Mouse (Mus musculus): Measurements from ENCODE around the gene Gm21060. TPM values are rescaled to one million over a fixed set of nuclear protein-coding genes. Genes with fewer than 3 reads are reported as not detected.
"Not testable (repeated sequence)": the region's sequence is repeated elsewhere in the genome, so short reads cannot be mapped to it uniquely, and the experiment has no call there.

The Gm21060 gene
- polyA plus RNA-seq, 1 experiment from 2014 or later: not detected

DNA sequence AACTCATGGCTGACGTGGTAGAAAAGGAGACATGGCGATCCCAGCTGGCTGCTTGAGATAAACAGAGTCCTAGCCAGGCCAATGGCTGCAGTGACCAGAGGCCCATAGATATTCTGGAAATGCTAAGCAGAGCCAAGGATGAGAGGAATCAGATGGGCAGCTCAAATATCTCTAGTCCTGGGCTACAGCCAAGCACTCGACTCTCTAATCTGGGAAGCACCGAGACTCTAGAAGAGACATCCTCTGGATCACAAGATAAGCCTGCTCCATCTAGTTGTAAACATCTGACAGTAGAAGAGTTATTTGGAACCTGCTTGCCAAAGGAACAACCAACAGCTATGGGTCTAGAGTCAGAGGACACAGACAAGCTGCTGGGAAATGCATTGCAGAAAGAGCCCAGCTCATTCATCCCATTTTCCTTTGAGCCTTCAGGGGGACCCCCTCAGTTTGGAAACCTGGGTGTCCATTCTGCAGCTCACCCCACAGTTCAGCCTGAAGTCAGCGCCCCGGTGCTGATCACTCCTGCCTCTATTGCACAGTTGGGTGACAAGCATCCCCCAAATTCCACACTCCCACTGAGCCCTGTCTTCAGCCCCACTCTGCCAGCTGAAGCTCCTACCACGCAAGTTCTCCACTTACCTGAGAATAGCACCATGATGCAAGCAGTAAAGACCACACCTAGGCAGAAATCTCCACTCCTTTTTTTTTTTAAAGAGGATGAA is 40.5 kb downstream of the Gm21060 start:
- Histone ChIP-seq H3K4me2 (ENCODE audit: low read depth, low read length) (no peak overlapping the region), H3K27ac (replicated peaks; ENCODE audit: low read depth, low read length) (no peak overlapping the region), H3K27me3 (replicated peaks; ENCODE audit: control insufficient read depth, insufficient read depth, low read length) (no peaks in the 10 kb centered on the region), H3K9ac (ENCODE audit: low read depth, low read length) (no peak overlapping the region), H3K36me3 (ENCODE audit: control insufficient read depth, insufficient read depth, low read length) (no peaks in the 10 kb centered on the region), H3K4me1 (ENCODE audit: control insufficient read depth, insufficient read depth, low read length) (no peaks in the 10 kb centered on the region), H3K4me3 (ENCODE audit: low read depth, low read length) (no peak overlapping the region), H3K9me3 (ENCODE audit: control insufficient read depth, low read length) (peaks cover 3% of the 10 kb centered on the region; the same call in 1 of the 2 replicates)
- DNase-seq (ENCODE audit: low spot score) (no peak), ATAC-seq (ENCODE audit: low read depth) (no peak)
- WGBS: 84% methylated on average over 7 of the region's 7 CpGs

DNA sequence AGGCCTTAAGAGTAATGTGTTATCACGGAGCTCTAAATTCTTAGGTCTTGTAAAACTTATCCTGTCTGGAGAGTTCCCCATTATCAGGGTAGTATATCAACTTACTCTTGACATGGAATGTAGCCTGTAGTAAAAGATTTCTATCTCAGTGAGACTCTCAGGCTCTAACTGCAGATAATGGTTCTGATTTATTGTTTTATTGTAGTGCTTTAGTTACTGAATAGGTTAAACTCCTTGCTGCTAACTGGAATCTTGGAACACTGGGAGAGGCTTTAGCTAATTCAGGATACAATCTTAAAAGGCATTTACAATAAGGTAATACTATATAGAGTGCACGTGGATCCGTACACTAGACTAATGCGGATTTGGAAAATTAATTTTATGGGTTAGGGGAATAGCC is 49.5 kb downstream of the Gm21060 start:
- WGBS: 82% methylated on average over 4 of the region's 4 CpGs
- not testable (repeated sequence) for H3K36me3 ChIP-seq (ENCODE audit: control insufficient read depth, insufficient read depth, low read length); ATAC-seq (ENCODE audit: low read depth)

More for the DNA sequence above, 49.5 kb downstream of the Gm21060 start:
- H3K27me3 ChIP-seq (replicated peaks; ENCODE audit: control insufficient read depth, insufficient read depth, low read length); DNase-seq (ENCODE audit: low spot score); H3K27ac ChIP-seq (replicated peaks; ENCODE audit: low read depth, low read length); H3K4me1 ChIP-seq (ENCODE audit: control insufficient read depth, insufficient read depth, low read length); H3K9me3 ChIP-seq (ENCODE audit: control insufficient read depth, low read length); H3K4me3 ChIP-seq (ENCODE audit: low read depth, low read length); H3K9ac ChIP-seq (ENCODE audit: low read depth, low read length); H3K4me2 ChIP-seq (ENCODE audit: low read depth, low read length): not testable (repeated sequence)

Other genes with a start within 250 kb of the Gm21060 start
- gene Zfp950, start 156.2 kb downstream of the Gm21060 start, polyA plus RNA-seq (2014; fragmentation: Nextera tagmentation; extraction: Ambion mirVana): 39.0 and 39.8 TPM in 2 replicates
- gene Gm7102, start 120.8 kb downstream of the Gm21060 start, polyA plus RNA-seq (2014; fragmentation: Nextera tagmentation; extraction: Ambion mirVana): 0.18 and 0.19 TPM in 2 replicates
- gene Gm6020, start 113.2 kb downstream of the Gm21060 start, polyA plus RNA-seq (2014; fragmentation: Nextera tagmentation; extraction: Ambion mirVana): not detected in 2 replicates
- 17.5 and 22.1 TPM in 2 replicates for gene Csf2ra, start 68.6 kb downstream of the Gm21060 start, polyA plus RNA-seq (2014; fragmentation: Nextera tagmentation; extraction: Ambion mirVana)